Mouse (Mus musculus): ENCODE measurements at regions not wholly inside any gene's neighbourhood (a gene's known extent, or its start where the extent isn't known, plus 50 kb on each side); places are given as distances from the start of the nearest gene placed in this dataset.

GRCm38 (mm10) chrX:106766812-106767211, 73.6 kb downstream of the Rtl3 start:
- DNase-seq (ENCODE audit: inconsistent age in 2 of 2, low spot score in 1 of 2) = peak in 1 of 2 experiments; percentile 20
